Mouse (Mus musculus) heart, postnatal 10 days (tissue): ENCODE data around the gene Lrp3. TPM values are rescaled to one million over a fixed set of nuclear protein-coding genes. Genes with fewer than 3 reads are reported as not detected.
A peak's percentile ranks its signal among the peaks of the same experiment; 100 is the strongest.
"Not testable (repeated sequence)": the region's sequence is repeated elsewhere in the genome, so short reads cannot be mapped to it uniquely, and the experiment has no call there.

ENCODE experiments used
- DNase-seq, 2 experiments: peaks; one replicate each; pipeline ENCODE4 v3.0.0; 2021
- intact Hi-C: fragments of 180-260 bp; cut with DNase I; formaldehyde crosslinking; loops from one replicate; pipeline ENCODE4 v1.15.1; 2025
- total RNA-seq, 2 experiments: library from RNA; stranded (reverse); gene quantifications; 2 replicates each; pipeline ENCODE4 v1.2.3; 2021

Gene Lrp3
- 10 to 100 TPM in 1 of 2 experiments, 1 to 10 TPM in 1; 8.7 to 10.1 TPM for total RNA-seq

GRCm38 (mm10) chr7:35215225-35215624, at the start of gene Lrp3:
Gene Lrp3, minus strand, starts transcription at chr7:35215498.
- intact Hi-C loops: no loop called here
- peak; percentile 81 to 83 for DNase-seq

- DNase-seq: peak; percentile 60 to 73
- intact Hi-C loops: loop anchor here (2.0 to 5.0 kb wide), 2 partner anchors 92 to 237 kb away; no protein-coding TSS in a partner anchor
Measured at GRCm38 (mm10) chr7:35264746-35265145, 49.4 kb upstream of the Lrp3 start.

GRCm38 (mm10) chr7:35263595-35264489, 48.5 kb upstream of the Lrp3 start:
- intact Hi-C loops: loop anchor here (2.0 to 5.0 kb wide), 2 partner anchors 91 to 237 kb away; no protein-coding TSS in a partner anchor
- DNase-seq: no peak

GRCm38 (mm10) chr7:35259384-35259783, 44.1 kb upstream of the Lrp3 start:
- intact Hi-C loops: no loop called here
- no peak for DNase-seq

GRCm38 (mm10) chr7:35258294-35258693, 43.0 kb upstream of the Lrp3 start:
- intact Hi-C loops: no loop called here

GRCm38 (mm10) chr7:35252041-35252558, 36.8 kb upstream of the Lrp3 start:
- peak; percentile 30 to 49 for DNase-seq
- intact Hi-C loops: no loop called here

More at GRCm38 (mm10) chr7:35258294-35258693, 43.0 kb upstream of the Lrp3 start:
- DNase-seq: peak; percentile 15 to 20

- intact Hi-C loops: not testable (repeated sequence)
Measured at GRCm38 (mm10) chr7:35237935-35238334, 22.6 kb upstream of the Lrp3 start.

GRCm38 (mm10) chr7:35235308-35235707, 20.0 kb upstream of the Lrp3 start:
- peak; percentile 60 to 73 for DNase-seq
- intact Hi-C loops: no loop called here

More at GRCm38 (mm10) chr7:35237935-35238334, 22.6 kb upstream of the Lrp3 start:
- DNase-seq: not testable (repeated sequence)

GRCm38 (mm10) chr7:35234361-35235245, 19.3 kb upstream of the Lrp3 start:
- intact Hi-C loops: no loop called here
- peak; percentile 99 for DNase-seq

GRCm38 (mm10) chr7:35233861-35234260, 18.6 kb upstream of the Lrp3 start:
- DNase-seq: peak in 1 of 2 experiments; percentile 10
- intact Hi-C loops: no loop called here

GRCm38 (mm10) chr7:35232796-35233455, 17.6 kb upstream of the Lrp3 start:
- DNase-seq: no peak
- intact Hi-C loops: no loop called here

- intact Hi-C loops: no loop called here
- DNase-seq: no peak
Measured at GRCm38 (mm10) chr7:35230333-35230732, 15.0 kb upstream of the Lrp3 start.

- intact Hi-C loops: no loop called here
- DNase-seq: no peak
Measured at GRCm38 (mm10) chr7:35220694-35221365, 5.5 kb upstream of the Lrp3 start.

- intact Hi-C loops: no loop called here
- DNase-seq: no peak
Measured at GRCm38 (mm10) chr7:35215731-35216130, 433 bp upstream of the Lrp3 start.

GRCm38 (mm10) chr7:35214442-35215222, 666 bp downstream of the Lrp3 start:
- intact Hi-C loops: no loop called here
- DNase-seq: peak; percentile 18 to 22

GRCm38 (mm10) chr7:35211791-35212190, 3.5 kb downstream of the Lrp3 start:
- intact Hi-C loops: no loop called here
- no peak for DNase-seq

GRCm38 (mm10) chr7:35199755-35200154, 15.5 kb downstream of the Lrp3 start:
- intact Hi-C loops: no loop called here
- no peak for DNase-seq

GRCm38 (mm10) chr7:35198981-35199754, 16.1 kb downstream of the Lrp3 start:
- no peak for DNase-seq
- intact Hi-C loops: no loop called here
